Mouse (Mus musculus) heart, embryonic 10.5 days (tissue): Measurements from ENCODE around the gene Mgat4a. TPM values are rescaled to one million over a fixed set of nuclear protein-coding genes. Genes with fewer than 3 reads are reported as not detected.

ENCODE experiments used
- DNase-seq: peaks from one replicate; pipeline ENCODE4 v3.0.0-alpha.2; 2017; ENCODE audit warnings: low spot score
- H3K27ac ChIP-seq: fragments of 300-500 bp; sonication (generic); 2 replicates; pipeline ENCODE4 v1.5.1; 2016; ENCODE audit warnings: mild to moderate bottlenecking
- H3K27me3 ChIP-seq: fragments of 300-500 bp; sonication (generic); 2 replicates; pipeline ENCODE4 v1.6.1; 2016; ENCODE audit warnings: mild to moderate bottlenecking; ENCODE audit not compliant: poor library complexity, insufficient read depth, severe bottlenecking
- H3K36me3 ChIP-seq: fragments of 300-500 bp; sonication (generic); 2 replicates; pipeline ENCODE4 v1.6.1; 2016; ENCODE audit warnings: mild to moderate bottlenecking, moderate library complexity
- H3K4me1 ChIP-seq: fragments of 300-500 bp; sonication (generic); 2 replicates; pipeline ENCODE4 v1.6.1; 2016; ENCODE audit warnings: mild to moderate bottlenecking
- H3K4me3 ChIP-seq: fragments of 300-500 bp; sonication (generic); 2 replicates; pipeline ENCODE4 v1.5.1; 2016; ENCODE audit warnings: mild to moderate bottlenecking, moderate library complexity
- H3K9me3 ChIP-seq: fragments of 300-500 bp; sonication (generic); 2 replicates; pipeline ENCODE4 v1.6.1; 2016; ENCODE audit warnings: mild to moderate bottlenecking, moderate library complexity
- WGBS: fragments of 180-500 bp; shearing (Covaris S2); methylation state at CpG from one replicate; pipeline ENCODE4 v1.1.7; 2016; 5-methylcytosine and 5-hydroxymethylcytosine counted together
- polyA plus RNA-seq: library from polyadenylated mRNA; unstranded; fragments of >200 nt; fragmentation: Nextera tagmentation; extraction: Ambion mirVana; gene quantifications from 2 replicates; pipeline ENCODE4 v1.2.1, GENCODE M21; 2016

Mgat4a gene
- polyA plus RNA-seq: 1.3 and 3.2 TPM in 2 replicates

DNA sequence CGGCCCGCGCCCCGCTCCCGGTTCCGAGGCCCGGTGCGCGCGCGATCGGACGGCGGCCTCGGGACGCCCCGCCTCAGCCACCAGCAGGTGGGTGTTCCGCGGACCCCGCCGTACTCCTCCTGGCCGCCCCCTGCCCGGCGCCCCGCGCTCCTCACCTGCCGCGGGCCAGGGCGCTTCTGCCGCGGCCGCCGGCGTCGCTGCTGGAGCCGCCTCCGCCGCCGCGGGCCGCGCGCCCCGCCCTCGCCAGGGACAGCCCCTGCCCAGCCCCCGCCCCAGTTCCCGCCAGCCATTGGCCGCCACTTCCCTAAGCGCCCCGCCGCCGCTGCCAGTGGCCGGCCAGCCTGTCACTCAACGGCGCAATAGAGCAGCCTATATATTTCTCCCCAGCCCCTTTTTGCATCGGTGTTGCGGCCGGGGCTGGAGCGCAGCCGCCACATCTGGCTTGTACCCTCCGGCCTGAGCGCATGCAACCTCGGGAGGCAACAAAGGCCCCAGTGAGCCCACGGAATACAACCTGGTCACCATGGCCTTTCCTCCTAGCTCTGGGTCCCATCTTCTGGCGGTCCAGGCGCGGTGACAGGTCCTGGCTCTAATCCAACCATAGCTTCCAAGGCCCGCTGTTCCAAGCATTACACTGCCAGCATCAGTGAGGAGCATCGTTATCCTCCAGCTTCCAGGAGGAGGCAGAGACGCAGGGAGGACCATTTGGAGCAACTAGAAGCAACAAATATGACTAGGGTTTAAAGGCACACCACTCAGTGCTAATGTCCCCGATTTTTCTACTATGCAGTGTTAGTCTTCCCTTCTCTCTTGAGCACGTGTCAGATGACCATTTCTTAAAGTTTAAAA is at the start of gene Mgat4a:
Gene Mgat4a (minus strand): TSS at position 207 of the 849 bp plus-strand sequence.
- H3K9me3 ChIP-seq: no peaks in the 10 kb centered on the region
- peaks cover 31% of the 10 kb centered on the region for H3K27me3 ChIP-seq
- H3K4me1 ChIP-seq: peaks cover 5% of the 10 kb centered on the region; the same call in 1 of the 2 replicates
- H3K36me3 ChIP-seq: no peaks in the 10 kb centered on the region
- H3K27ac ChIP-seq: peak within 1 kb of the TSS; percentile 84
- WGBS: under 1% methylated on average over 72 of the region's 72 CpGs
- peak; percentile 95 for DNase-seq
- H3K4me3 ChIP-seq: peak within 1 kb of the TSS; percentile 86

DNA sequence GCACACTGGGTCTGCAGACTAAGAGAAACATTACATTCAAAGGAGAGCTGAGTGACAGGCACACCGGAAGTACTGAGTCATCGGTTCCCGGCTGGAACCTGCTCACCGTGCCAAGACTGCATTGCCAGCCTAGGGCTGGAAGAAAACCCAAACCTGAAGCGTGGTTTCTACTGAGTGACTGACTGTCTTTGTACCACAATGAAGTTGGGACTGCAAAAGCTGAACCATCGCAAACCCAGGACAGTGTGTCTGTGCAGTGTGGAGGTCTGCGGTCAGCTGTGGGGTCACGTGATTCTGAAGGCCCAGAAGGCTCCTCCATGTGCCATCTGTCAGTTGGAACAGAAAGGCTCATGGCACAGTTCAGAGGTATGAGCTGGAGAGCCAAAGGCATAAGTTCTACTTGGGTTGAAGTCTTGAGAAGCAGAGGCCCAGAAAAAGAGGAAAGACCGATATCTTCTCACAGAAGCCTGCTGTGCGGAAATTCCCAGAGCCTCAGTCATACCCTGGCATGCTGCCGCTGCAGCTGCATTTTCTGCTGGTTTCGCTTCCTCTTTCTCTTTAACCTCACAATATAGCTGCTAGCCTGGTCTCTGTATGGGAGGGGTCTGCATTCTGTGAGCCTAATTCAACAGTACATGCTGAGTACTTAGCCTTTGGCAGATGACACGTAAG is 45.1 kb upstream of the Mgat4a start:
- no peak overlapping the region for H3K27ac ChIP-seq
- 73% methylated on average over 13 of the region's 13 CpGs for WGBS
- no peak for DNase-seq

DNA sequence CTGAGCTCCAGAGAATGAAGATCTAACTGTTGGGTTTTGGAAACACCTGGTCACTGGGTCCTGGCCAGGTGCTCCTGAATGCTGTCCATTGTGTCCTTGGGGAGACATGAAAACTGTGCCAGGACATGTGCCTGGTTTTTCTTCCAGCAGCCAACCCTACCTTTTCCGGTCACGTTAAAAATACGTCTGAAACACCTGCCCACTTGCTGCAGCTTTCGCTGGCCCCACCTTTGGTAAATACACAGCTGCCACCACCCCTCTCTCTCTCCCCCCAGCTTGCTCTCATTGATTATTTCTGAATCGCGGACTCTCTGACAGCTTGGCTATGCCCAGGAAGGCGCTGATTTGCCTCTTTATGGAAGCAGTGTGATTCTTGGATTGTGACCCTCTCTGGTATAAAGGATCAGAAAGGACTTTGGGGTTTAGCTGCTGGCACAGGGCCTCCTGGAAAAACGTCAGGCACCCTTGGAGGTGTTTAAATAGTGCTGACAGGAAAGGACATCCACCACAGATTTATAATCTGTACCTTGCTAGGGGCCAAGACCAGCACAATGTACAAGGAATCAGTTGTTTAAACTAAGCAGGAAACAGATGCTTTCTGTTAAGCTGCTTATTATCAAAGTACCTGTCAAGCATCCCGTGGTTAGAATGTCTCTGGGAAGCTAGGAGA is 43.1 kb upstream of the Mgat4a start:
- WGBS: 66% methylated on average over 9 of the region's 9 CpGs
- Histone ChIP-seq H3K9me3 (no peaks in the 10 kb centered on the region), H3K4me1 (peaks cover 6% of the 10 kb centered on the region; the same call in 1 of the 2 replicates), H3K36me3 (no peaks in the 10 kb centered on the region), H3K27ac (no peak overlapping the region), H3K27me3 (no peaks in the 10 kb centered on the region), H3K4me3 (no peak overlapping the region)
- DNase-seq: no peak

More for the DNA sequence above, 45.1 kb upstream of the Mgat4a start:
- peaks cover 6% of the 10 kb centered on the region; the same call in 1 of the 2 replicates for H3K4me1 ChIP-seq
- no peak overlapping the region for H3K4me3 ChIP-seq
- H3K9me3 ChIP-seq: no peaks in the 10 kb centered on the region
- no peaks in the 10 kb centered on the region for H3K27me3 ChIP-seq
- H3K36me3 ChIP-seq: no peaks in the 10 kb centered on the region

DNA sequence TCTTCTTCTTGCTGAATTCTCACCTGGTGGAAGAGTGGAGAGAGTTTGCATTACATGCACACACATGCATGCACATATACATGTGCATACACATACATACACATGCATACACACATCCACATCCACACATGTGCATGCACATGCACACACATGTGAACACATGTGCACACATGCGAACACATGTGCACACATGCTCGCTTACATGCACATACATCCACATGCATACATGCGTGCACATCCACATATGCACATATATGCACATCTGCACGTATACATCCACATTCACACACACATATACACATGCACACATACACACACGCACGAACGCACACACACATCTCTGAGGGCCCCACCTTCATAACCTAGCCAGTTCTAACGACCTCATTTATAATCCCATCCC is 42.4 kb upstream of the Mgat4a start:
- H3K27ac ChIP-seq: no peak overlapping the region
- no peaks in the 10 kb centered on the region for H3K9me3 ChIP-seq
- no peaks in the 10 kb centered on the region for H3K27me3 ChIP-seq
- no peaks in the 10 kb centered on the region for H3K36me3 ChIP-seq
- peaks cover 6% of the 10 kb centered on the region; the same call in 1 of the 2 replicates for H3K4me1 ChIP-seq
- no peak for DNase-seq
- WGBS: 91% methylated on average over 8 of the region's 8 CpGs
- no peak overlapping the region for H3K4me3 ChIP-seq

DNA sequence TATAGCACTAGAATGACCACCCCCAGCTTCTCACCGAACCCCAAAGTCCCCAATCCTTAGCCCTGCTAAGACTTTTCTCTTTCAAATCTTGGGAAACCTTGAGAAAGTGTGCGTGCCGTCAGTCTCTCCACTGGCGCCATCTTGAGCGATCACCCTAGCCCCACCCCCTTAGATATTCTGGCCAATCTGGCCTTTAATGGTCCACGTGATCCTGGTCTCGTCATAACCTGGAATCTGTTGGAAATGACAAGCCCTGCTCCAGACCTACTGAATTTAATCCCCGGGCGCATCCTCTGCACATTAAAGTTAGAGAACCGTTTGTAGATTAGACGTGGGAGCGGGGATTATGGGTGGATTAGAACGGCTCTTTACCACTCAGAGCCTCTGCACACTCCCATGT is 38.9 kb upstream of the Mgat4a start:
- DNase-seq: no peak
- 90% methylated on average over 13 of the region's 13 CpGs for WGBS
- Histone ChIP-seq H3K4me1 (peaks cover 6% of the 10 kb centered on the region; the same call in 1 of the 2 replicates), H3K27me3 (no peaks in the 10 kb centered on the region), H3K4me3 (no peak overlapping the region), H3K9me3 (no peaks in the 10 kb centered on the region), H3K36me3 (no peaks in the 10 kb centered on the region), H3K27ac (no peak overlapping the region)

DNA sequence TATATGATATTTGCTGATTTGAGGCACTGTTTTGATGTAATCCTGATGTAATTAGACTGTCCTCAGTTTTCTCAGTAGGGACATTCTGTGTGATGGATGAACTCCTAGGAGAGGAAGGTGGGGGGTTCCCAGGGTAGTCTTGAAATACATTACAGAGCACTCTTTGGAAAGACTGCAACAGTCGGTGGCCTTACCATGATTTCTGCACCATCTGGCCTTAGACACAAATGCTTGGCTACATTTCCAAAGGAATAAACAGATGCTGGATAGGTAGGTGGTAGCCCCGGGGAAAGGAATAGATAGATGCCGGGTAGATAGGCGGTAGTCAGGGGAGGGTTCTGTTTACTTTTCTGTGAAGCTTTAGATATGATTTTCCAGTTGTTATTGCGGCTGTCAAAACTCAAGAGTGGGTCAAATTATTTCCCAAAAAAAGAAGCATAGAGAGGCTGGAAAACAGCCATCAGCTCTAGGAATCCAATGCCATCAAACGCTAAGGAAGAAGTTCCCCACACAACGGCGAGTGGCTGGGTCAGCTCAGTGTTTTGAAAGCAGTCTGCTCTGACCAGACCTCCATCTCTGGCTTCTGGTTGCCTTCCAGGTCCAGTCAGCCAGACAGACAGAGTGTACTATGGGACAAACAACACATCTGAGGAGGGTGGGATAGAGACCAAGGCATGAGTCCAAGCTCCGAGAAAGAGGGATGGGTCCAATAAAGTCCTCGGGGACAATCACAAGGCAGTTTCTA is 31.9 kb upstream of the Mgat4a start:
- DNase-seq: no peak
- no peaks in the 10 kb centered on the region for H3K4me1 ChIP-seq
- 80% methylated on average over 10 of the region's 10 CpGs for WGBS
- H3K27me3 ChIP-seq: no peaks in the 10 kb centered on the region
- H3K27ac ChIP-seq: no peak overlapping the region
- H3K36me3 ChIP-seq: no peaks in the 10 kb centered on the region
- H3K9me3 ChIP-seq: no peaks in the 10 kb centered on the region
- H3K4me3 ChIP-seq: no peak overlapping the region

DNA sequence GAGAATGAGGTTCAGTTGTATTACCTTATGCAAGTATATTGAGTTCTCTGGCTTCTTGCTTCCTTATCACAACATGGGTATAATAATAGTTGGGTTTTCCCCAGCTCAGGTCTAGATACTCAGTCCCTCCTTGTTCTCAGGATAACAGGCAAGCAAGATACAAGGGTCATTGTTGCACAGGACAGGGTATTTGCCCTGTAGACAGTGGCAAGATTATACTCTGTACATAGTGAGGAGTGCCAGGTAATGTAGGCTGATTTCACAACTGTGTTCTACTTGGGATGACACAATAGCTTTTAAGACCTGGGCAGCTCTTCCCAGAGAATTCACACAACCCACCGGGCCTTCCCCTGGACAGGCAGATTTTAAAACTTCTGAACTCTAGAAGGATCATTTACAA is 27.6 kb upstream of the Mgat4a start:
- H3K4me3 ChIP-seq: no peak overlapping the region
- WGBS: 88% methylated on average over 1 of the region's 1 CpGs

DNA sequence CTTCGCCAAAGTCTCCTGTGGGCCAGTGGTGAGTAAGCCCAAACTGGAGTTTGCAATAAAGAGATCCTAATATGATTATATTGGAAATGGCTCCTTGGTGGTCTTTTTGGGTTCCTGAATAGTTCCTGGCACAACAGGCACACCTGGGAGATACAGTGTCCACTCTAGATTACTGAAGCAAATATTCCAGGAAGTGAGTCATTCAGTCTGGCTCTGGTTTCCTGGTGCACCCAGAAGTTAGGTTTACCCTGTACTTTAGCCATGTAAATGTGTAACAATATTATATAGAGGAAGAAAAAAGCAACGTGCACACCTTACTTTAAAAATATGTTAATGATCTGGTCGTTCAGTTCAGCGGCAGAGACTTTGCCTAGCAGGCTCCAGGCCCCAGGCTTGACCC is 25.9 kb upstream of the Mgat4a start:
- Histone ChIP-seq H3K27ac (no peak overlapping the region), H3K4me3 (no peak overlapping the region), H3K9me3 (no peaks in the 10 kb centered on the region), H3K36me3 (no peaks in the 10 kb centered on the region), H3K27me3 (no peaks in the 10 kb centered on the region), H3K4me1 (no peaks in the 10 kb centered on the region)
- 79% methylated on average over 4 of the region's 4 CpGs for WGBS
- DNase-seq: no peak

More for the DNA sequence above, 27.6 kb upstream of the Mgat4a start:
- no peaks in the 10 kb centered on the region for H3K36me3 ChIP-seq
- H3K9me3 ChIP-seq: no peaks in the 10 kb centered on the region
- DNase-seq: no peak
- H3K4me1 ChIP-seq: no peaks in the 10 kb centered on the region
- no peaks in the 10 kb centered on the region for H3K27me3 ChIP-seq
- no peak overlapping the region for H3K27ac ChIP-seq

DNA sequence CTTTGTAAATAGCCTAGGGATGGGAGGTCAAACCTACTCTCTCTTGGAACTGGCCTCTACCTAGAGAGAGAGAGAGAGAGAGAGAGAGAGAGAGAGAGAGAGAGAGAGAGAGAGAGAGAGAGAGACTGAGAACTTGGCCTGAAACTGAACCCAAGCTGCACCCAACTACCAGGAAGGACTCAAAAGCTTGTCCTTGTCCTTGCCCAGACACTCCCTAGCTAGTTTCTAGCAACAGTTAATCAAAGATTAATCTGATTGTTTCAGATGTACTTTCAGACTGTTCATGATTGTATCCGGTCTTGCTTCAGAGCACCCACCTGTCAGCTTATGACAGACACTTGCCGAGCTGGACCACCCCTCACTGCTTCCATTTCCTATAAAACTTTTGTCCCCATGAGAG is 25.5 kb upstream of the Mgat4a start:
- Histone ChIP-seq H3K4me1 (no peaks in the 10 kb centered on the region), H3K27ac (no peak overlapping the region), H3K36me3 (no peaks in the 10 kb centered on the region), H3K27me3 (no peaks in the 10 kb centered on the region), H3K4me3 (no peak overlapping the region), H3K9me3 (no peaks in the 10 kb centered on the region)
- WGBS: 85% methylated on average over 2 of the region's 2 CpGs
- no peak for DNase-seq

DNA sequence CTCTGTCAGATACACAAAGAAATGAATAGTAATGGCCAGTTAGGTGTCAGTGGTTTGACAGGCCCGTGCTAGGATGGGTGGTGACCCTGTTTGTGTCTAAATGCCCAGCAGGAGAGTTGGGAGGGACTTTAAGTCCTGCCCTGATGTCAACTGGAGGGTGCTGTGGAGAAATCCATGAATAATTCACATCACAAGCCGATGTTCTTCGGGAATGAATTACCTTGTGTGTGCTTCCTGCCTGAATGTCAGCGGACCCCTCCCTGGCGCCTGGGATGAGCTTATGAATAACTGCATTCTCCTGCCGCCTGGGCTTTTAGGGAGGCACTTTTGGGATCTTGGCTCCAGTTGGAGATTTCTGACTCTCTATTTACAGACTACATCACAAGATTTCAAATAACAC is 24.6 kb upstream of the Mgat4a start:
- Histone ChIP-seq H3K4me1 (no peaks in the 10 kb centered on the region), H3K27me3 (no peaks in the 10 kb centered on the region), H3K4me3 (no peak overlapping the region), H3K27ac (no peak overlapping the region), H3K36me3 (no peaks in the 10 kb centered on the region), H3K9me3 (no peaks in the 10 kb centered on the region)
- WGBS: 53% methylated on average over 6 of the region's 6 CpGs
- DNase-seq: no peak

DNA sequence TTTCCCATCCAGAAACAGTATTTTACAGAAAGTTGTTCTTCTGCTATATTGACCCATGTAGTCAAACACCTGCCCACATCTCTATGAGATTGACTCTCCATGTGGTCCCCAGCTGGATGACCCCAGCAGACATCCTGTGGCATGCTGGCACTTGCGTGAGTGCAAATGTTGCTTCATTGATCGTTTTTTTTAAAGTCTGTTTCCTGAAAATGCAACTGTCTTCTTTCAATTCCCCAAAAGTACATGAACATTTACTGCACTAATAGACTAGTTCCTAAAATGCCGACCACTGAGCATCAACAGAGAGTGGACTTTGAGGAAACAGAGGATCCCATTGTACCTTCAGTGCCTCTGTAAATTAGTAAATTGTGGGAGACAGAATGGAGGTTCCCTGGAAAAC is 21.1 kb upstream of the Mgat4a start:
- Histone ChIP-seq H3K27ac (no peak overlapping the region), H3K27me3 (no peaks in the 10 kb centered on the region), H3K4me3 (no peak overlapping the region), H3K4me1 (no peaks in the 10 kb centered on the region), H3K9me3 (no peaks in the 10 kb centered on the region), H3K36me3 (no peaks in the 10 kb centered on the region)
- WGBS: 75% methylated on average over 3 of the region's 3 CpGs
- DNase-seq: no peak

DNA sequence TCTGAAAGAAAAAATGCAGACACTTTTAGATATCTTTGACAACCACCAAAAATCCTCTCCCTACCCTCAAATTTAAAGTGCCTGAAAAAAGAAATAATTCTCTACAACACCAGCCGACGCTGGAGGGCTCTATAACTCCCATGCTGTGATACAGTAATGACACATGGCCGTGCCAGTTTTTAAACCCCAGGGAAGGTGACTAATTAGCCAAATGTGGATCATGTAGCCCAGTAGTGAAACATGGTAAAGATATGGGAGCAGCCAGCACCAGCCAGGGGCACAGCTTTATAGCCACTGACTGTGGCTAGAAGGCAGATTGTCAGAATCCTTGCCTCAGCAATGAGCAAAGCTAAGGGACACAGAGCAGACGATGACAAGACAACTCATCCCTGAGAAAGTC is 19.5 kb upstream of the Mgat4a start:
- WGBS: 76% methylated on average over 4 of the region's 4 CpGs

More for the DNA sequence above, 19.5 kb upstream of the Mgat4a start:
- DNase-seq: no peak
- Histone ChIP-seq H3K27me3 (no peaks in the 10 kb centered on the region), H3K4me1 (no peaks in the 10 kb centered on the region), H3K27ac (no peak overlapping the region), H3K36me3 (no peaks in the 10 kb centered on the region), H3K4me3 (no peak overlapping the region), H3K9me3 (no peaks in the 10 kb centered on the region)
